Mouse (Mus musculus) kidney, postnatal 36 days (tissue): ENCODE results near the gene Gigyf1.

Experiments used
- DNase-seq, 2 experiments: peaks; one replicate each; pipeline ENCODE4 v3.0.0; 2021 to 2022; ENCODE audit warnings: mixed read lengths in 2 of 2

The Gigyf1 gene

GRCm38 (mm10) chr5:137514811-137515210 is 3.5 kb upstream of the Gigyf1 start:
- DNase-seq = no peak

GRCm38 (mm10) chr5:137519691-137520550 is 1.6 kb downstream of the Gigyf1 start:
- no peak for DNase-seq

- DNase-seq = no peak
These were observed 3.5 kb downstream of the Gigyf1 start for GRCm38 (mm10) chr5:137521861-137522260.

- DNase-seq = no peak
These were observed 4.4 kb downstream of the Gigyf1 start for GRCm38 (mm10) chr5:137522711-137523110.

- no peak for DNase-seq
These were observed 5.3 kb downstream of the Gigyf1 start for GRCm38 (mm10) chr5:137523396-137524250.

- no peak for DNase-seq
These were observed 5.8 kb downstream of the Gigyf1 start for GRCm38 (mm10) chr5:137524251-137524515.

GRCm38 (mm10) chr5:137524671-137525070 is 6.3 kb downstream of the Gigyf1 start:
- DNase-seq = no peak

- no peak for DNase-seq
These were observed 7.2 kb downstream of the Gigyf1 start for GRCm38 (mm10) chr5:137525511-137525910.

- DNase-seq = peak in 1 of 2 experiments; percentile 77
These were observed 8.0 kb downstream of the Gigyf1 start for GRCm38 (mm10) chr5:137526192-137526936.

- DNase-seq = no peak
These were observed 9.1 kb downstream of the Gigyf1 start for GRCm38 (mm10) chr5:137527413-137527812.

GRCm38 (mm10) chr5:137528247-137528968 is 10.1 kb downstream of the Gigyf1 start:
- DNase-seq = no peak

GRCm38 (mm10) chr5:137529221-137529995 is 11.1 kb downstream of the Gigyf1 start:
- no peak for DNase-seq

- DNase-seq = no peak
These were observed 11.7 kb downstream of the Gigyf1 start for GRCm38 (mm10) chr5:137530075-137530474.

- DNase-seq = peak; percentile 76 to 81
These were observed 12.5 kb downstream of the Gigyf1 start for GRCm38 (mm10) chr5:137530588-137531413.

- peak; percentile 41 to 79 for DNase-seq
These were observed 13.2 kb downstream of the Gigyf1 start for GRCm38 (mm10) chr5:137531414-137532130.

GRCm38 (mm10) chr5:137532131-137532807 is 13.9 kb downstream of the Gigyf1 start:
- DNase-seq = peak in 1 of 2 experiments; percentile 40

GRCm38 (mm10) chr5:137532808-137533116 is 14.4 kb downstream of the Gigyf1 start:
- no peak for DNase-seq

GRCm38 (mm10) chr5:137533117-137533827 is 14.9 kb downstream of the Gigyf1 start, which contains the start of the genes Epo and Gnb2:
TSS of gene Epo (minus strand) at chr5:137533242.
TSS of gene Gnb2 (minus strand) at chr5:137533510.
- DNase-seq = peak; percentile 99 to 100

GRCm38 (mm10) chr5:137534762-137535161 is 16.4 kb downstream of the Gigyf1 start:
- no peak for DNase-seq
